Mouse (Mus musculus) embryo, embryonic 11.5 days (tissue): ENCODE data around the gene Btbd35f15.
"Not testable (repeated sequence)": the region's sequence is repeated elsewhere in the genome, so short reads cannot be mapped to it uniquely, and the experiment has no call there.

Experiments used
- DNase-seq: peaks from one replicate; pipeline ENCODE4 v3.0.0-alpha.2; 2012; ENCODE audit warnings: low read depth, low spot score

The Btbd35f15 gene

GRCm38 (mm10) chrX:33577214-33577613, at the start of gene Btbd35f15:
Gene Btbd35f15 (minus strand): TSS chrX:33577314.
- not testable (repeated sequence) for DNase-seq
